ENCODE assay signal across 29 mouse cellular contexts in the genomic region with DNA sequence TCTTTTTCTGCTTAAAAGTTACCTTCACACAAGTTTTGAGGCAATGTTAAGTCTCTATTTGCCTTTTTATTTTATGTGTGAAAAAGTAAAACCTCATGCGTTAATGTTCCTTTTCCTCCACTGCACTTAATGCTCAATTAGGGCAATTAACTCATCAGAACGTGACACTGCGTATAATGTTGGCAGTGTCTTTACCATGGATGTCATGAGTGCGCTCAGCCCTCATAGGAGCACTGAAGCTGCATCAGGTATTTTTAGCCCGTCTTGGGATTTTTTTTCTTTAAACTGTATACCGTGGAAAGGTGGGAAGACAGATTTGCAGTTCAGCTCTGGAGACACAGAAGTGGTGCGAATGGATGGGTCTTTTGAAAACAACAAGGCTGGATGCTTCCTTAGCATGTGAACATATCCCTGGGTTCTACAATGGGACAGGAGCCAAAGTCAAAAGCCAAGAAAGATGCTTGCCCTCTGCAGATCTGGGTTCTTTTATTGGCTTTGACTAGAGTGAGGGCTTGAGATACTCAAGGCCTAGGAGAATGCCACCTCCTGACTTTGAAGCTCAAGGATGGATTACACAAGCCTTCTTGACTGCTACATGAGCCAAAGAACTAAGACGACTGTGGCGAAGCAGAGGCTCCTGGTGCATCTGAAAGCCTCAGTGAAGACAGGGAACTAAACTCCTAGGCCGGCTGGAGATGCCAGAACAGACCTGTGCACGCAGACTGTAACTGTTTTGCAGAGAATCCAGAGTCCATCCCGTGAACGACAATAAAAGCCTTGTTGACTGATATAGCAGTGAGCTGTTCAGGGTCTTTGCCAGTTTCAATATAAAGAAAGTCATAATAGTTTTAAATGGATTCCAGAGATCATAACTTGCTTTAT.
DNase-seq lines count a peak whose midpoint lies in the region; ATAC-seq lines count a peak whose summit lies in the region.
"Had no signal": no experiment of that assay in that cellular context is flagged by ENCODE, and none has a peak within 500 bp of the region (broad histone marks: within the 10 kb centered on the region; RNA-seq: fewer than 3 reads in every experiment).

No protein-coding gene starts in this region.

- H3K9me3 ChIP-seq in forebrain, embryonic 13.5 days (replicated peaks), result no peaks in the 10 kb centered on the region
- no peaks in the 10 kb centered on the region for H3K9me3 ChIP-seq in forebrain, embryonic 12.5 days
- H3K9me3 ChIP-seq in limb, embryonic 13.5 days, result no peaks in the 10 kb centered on the region
- H3K9me3 ChIP-seq in limb, embryonic 10.5 days (replicated peaks), result no peaks in the 10 kb centered on the region
- H3K9me3 ChIP-seq in forebrain, embryonic 16.5 days (ENCODE audit: control insufficient read depth, low read length), result no peaks in the 10 kb centered on the region
- H3K9me3 ChIP-seq: hindbrain, embryonic 12.5 days; liver, embryonic 12.5 days; megakaryocyte, embryonic 14.5 days; neural tube, embryonic 15.5 days had no signal

- H3K9ac ChIP-seq in forebrain, embryonic 13.5 days, result no peak overlapping the region
- H3K9ac ChIP-seq in forebrain, embryonic 12.5 days, result no peak overlapping the region
- no peak overlapping the region for H3K9ac ChIP-seq in limb, embryonic 13.5 days
- H3K9ac ChIP-seq in forebrain, embryonic 16.5 days (replicated peaks; ENCODE audit: low read depth, low read length), result no peak overlapping the region
- H3K9ac ChIP-seq: hindbrain, embryonic 12.5 days; liver, embryonic 12.5 days; liver, postnatal 0 days; neural tube, embryonic 15.5 days had no signal

- H3K4me2 ChIP-seq in forebrain, embryonic 13.5 days, result no peak overlapping the region
- H3K4me2 ChIP-seq in forebrain, embryonic 12.5 days, result no peak overlapping the region
- H3K4me2 ChIP-seq in limb, embryonic 13.5 days (replicated peaks), result no peak overlapping the region
- H3K4me2 ChIP-seq in forebrain, embryonic 16.5 days (ENCODE audit: low read length), result no peak overlapping the region
- H3K4me2 ChIP-seq: heart, embryonic 11.5 days; hindbrain, embryonic 12.5 days; liver, embryonic 12.5 days; neural tube, embryonic 15.5 days had no signal

- H3K27ac ChIP-seq in forebrain, embryonic 13.5 days, result no peak overlapping the region
- H3K27ac ChIP-seq in forebrain, embryonic 12.5 days, result no peak overlapping the region
- no peak overlapping the region for H3K27ac ChIP-seq in limb, embryonic 13.5 days
- no peak overlapping the region for H3K27ac ChIP-seq in limb, embryonic 10.5 days
- no peak overlapping the region for H3K27ac ChIP-seq in forebrain, embryonic 16.5 days (ENCODE audit: low read length)
- H3K27ac ChIP-seq: gastrocnemius, adult 2 months; hindbrain, embryonic 12.5 days; kidney, postnatal 0 days; liver, embryonic 12.5 days; neural tube, embryonic 15.5 days had no signal

- no peaks in the 10 kb centered on the region for H3K27me3 ChIP-seq in forebrain, embryonic 13.5 days
- no peaks in the 10 kb centered on the region for H3K27me3 ChIP-seq in forebrain, embryonic 12.5 days
- H3K27me3 ChIP-seq in limb, embryonic 13.5 days, result no peaks in the 10 kb centered on the region
- H3K27me3 ChIP-seq in limb, embryonic 10.5 days (ENCODE audit: low read depth, poor library complexity, severe bottlenecking), result no peaks in the 10 kb centered on the region
- no peaks in the 10 kb centered on the region for H3K27me3 ChIP-seq in forebrain, embryonic 16.5 days (replicated peaks; ENCODE audit: control insufficient read depth, insufficient read depth, low read length)
- H3K27me3 ChIP-seq: hindbrain, embryonic 12.5 days; liver, embryonic 12.5 days; megakaryocyte, embryonic 14.5 days; neural tube, embryonic 15.5 days; Patski had no signal

- H3K4me1 ChIP-seq in forebrain, embryonic 13.5 days, result no peaks in the 10 kb centered on the region
- no peaks in the 10 kb centered on the region for H3K4me1 ChIP-seq in forebrain, embryonic 12.5 days
- no peaks in the 10 kb centered on the region for H3K4me1 ChIP-seq in limb, embryonic 13.5 days
- H3K4me1 ChIP-seq in limb, embryonic 10.5 days, result no peaks in the 10 kb centered on the region
- no peaks in the 10 kb centered on the region for H3K4me1 ChIP-seq in forebrain, embryonic 16.5 days (replicated peaks; ENCODE audit: control insufficient read depth, insufficient read depth, low read length)
- H3K4me1 ChIP-seq: hindbrain, embryonic 12.5 days; liver, embryonic 12.5 days; megakaryocyte, embryonic 14.5 days; neural tube, embryonic 15.5 days had no signal

- DNase-seq in limb, embryonic 10.5 days (ENCODE audit: low spot score), result no peak
- no peak for DNase-seq in adrenal gland, adult 2 months
- DNase-seq: adrenal gland, postnatal 25 days; cerebellum, adult 9-10 months; gastrocnemius, adult 2 months; gastrocnemius, postnatal 36 days; heart, adult 18-20 months; heart, postnatal 36 days; kidney, adult 8-10 months; kidney, postnatal 4 days; liver, postnatal 0 days; lung, postnatal 36 days; midbrain, embryonic 14.5 days; thymus, adult 2 months; thymus, postnatal 36 days had no signal

- 83% methylated on average over 13 of the region's 13 CpGs for WGBS in forebrain, embryonic 13.5 days
- whole genome bisulfite sequencing in forebrain, embryonic 12.5 days, result 89% methylated on average over 13 of the region's 13 CpGs
- WGBS in limb, embryonic 13.5 days, result 75% methylated on average over 13 of the region's 13 CpGs
- 91% methylated on average over 13 of the region's 13 CpGs for WGBS in limb, embryonic 10.5 days
- 78% methylated on average over 13 of the region's 13 CpGs for WGBS in forebrain, embryonic 16.5 days

- no peaks in the 10 kb centered on the region for H3K36me3 ChIP-seq in forebrain, embryonic 13.5 days (ENCODE audit: poor library complexity, severe bottlenecking)
- no peaks in the 10 kb centered on the region for H3K36me3 ChIP-seq in forebrain, embryonic 12.5 days (replicated peaks)
- H3K36me3 ChIP-seq in limb, embryonic 13.5 days, result no peaks in the 10 kb centered on the region
- no peaks in the 10 kb centered on the region for H3K36me3 ChIP-seq in limb, embryonic 10.5 days
- H3K36me3 ChIP-seq in forebrain, embryonic 16.5 days (ENCODE audit: control insufficient read depth, insufficient read depth), result no peaks in the 10 kb centered on the region
- H3K36me3 ChIP-seq: hindbrain, embryonic 12.5 days; liver, embryonic 12.5 days; neural tube, embryonic 15.5 days had no signal

- H3K4me3 ChIP-seq in forebrain, embryonic 13.5 days, result no peak overlapping the region
- H3K4me3 ChIP-seq in forebrain, embryonic 12.5 days (replicated peaks), result no peak overlapping the region
- H3K4me3 ChIP-seq in limb, embryonic 13.5 days, result no peak overlapping the region
- H3K4me3 ChIP-seq in limb, embryonic 10.5 days, result no peak overlapping the region
- H3K4me3 ChIP-seq in forebrain, embryonic 16.5 days (replicated peaks; ENCODE audit: low read length), result no peak overlapping the region
- H3K4me3 ChIP-seq: erythroblast, embryonic 14.5 days; gastrocnemius, adult 2 months; hindbrain, embryonic 12.5 days; liver, embryonic 12.5 days; megakaryocyte, embryonic 14.5 days; neural tube, embryonic 15.5 days had no signal

- peak; percentile 66; the same call in 1 of the 2 replicates for ATAC-seq in forebrain, embryonic 13.5 days
- ATAC-seq in forebrain, embryonic 12.5 days (ENCODE audit: low FRiP score), result no peak
- peak; percentile 64; the same call in 1 of the 2 replicates for ATAC-seq in limb, embryonic 13.5 days (ENCODE audit: low FRiP score, low read depth)
- peak; percentile 90 for ATAC-seq in forebrain, embryonic 16.5 days
- no peak for ATAC-seq in megakaryocyte, adult 5-6 weeks (ENCODE audit: poor library complexity, severe bottlenecking)
- ATAC-seq: intestine, embryonic 16.5 days; liver, embryonic 12.5 days; liver, postnatal 0 days; Patski had no signal

Comparison
In these comparisons a context has a peak if more than half of its experiments do, and no peak if none do; other contexts are left out.
1. ATAC-seq: peak in forebrain, embryonic 13.5 days (single experiment), limb, embryonic 13.5 days (single experiment) and forebrain, embryonic 16.5 days (single experiment); none in forebrain, embryonic 12.5 days (single experiment) and megakaryocyte, adult 5-6 weeks (single experiment).